Mouse (Mus musculus): ENCODE measurements around the gene Snai1.

The Snai1 gene

DNA sequence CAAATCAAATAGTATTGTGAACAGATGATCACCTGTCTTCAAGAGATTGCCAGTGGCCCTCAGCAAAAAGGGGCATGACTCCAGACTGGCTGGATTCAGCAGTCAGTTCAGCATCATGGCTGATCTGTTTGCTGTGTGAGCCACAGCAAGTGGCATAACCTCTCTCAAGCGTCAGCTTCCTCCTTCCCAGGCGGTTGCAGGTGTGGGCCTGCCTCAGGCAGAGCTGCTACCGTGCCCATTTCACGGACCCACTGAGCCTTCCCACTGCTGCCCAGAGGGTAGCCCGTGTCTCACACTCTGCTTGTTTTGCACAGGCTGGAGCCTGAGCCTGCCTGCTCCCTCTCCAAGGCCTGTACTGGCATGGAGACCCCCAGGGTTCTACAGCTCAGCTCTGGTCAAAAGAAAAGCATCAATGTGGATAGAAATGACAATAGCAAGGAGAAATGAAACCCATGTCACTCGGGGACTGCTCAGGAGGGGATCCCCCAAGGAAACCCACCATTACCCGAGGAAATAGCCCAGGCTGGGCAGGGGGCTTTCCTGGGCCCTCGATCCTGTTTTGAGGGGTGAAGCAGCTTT, 13.4 kb downstream of the Snai1 start:
- DNase-seq (ENCODE audit: low spot score): no peak

DNA sequence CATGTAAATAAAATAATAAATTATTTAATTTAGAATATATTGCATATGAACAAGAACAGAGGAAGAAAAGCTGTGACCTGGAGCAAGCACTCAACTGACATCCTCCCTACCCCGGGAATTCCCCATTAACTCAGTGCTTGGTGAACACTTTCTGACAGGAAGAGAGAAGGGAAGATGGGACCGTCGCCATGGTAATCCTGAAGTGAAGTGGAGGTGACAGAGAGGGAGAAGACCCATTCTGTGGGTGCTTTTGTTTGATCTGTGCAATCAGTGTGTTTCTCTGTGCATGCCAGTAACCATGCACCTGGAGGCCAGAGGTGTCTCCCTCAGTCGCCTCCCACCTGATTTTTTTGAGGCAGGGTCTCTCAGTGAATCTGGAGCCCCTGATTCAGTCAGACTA, 14.3 kb downstream of the Snai1 start:
- no peak for DNase-seq (ENCODE audit: low spot score)

DNA sequence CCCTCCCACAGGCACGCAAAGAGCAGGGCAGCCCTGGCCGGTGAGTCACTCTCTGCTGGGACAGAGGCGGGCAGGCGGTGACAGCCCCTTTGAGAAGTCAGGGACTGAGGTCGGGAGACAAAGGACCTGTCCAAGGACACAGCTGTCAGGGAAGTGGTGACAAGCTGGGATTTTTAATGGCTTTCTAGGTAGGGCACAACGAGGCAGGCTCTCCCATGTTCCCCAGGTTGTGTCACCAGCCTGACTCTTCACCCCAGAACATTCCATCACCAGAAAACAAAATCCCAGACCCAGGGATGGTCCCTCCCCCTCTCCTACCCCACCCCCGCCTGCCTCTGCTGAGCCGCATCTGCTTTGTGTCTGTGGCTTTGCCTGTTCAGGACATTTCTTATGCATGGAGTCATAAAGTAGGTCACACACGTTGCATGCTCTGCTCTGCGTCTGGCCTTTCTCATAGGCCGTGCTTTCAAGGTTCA, 15.0 kb downstream of the Snai1 start:
- DNase-seq (ENCODE audit: low spot score): no peak

DNA sequence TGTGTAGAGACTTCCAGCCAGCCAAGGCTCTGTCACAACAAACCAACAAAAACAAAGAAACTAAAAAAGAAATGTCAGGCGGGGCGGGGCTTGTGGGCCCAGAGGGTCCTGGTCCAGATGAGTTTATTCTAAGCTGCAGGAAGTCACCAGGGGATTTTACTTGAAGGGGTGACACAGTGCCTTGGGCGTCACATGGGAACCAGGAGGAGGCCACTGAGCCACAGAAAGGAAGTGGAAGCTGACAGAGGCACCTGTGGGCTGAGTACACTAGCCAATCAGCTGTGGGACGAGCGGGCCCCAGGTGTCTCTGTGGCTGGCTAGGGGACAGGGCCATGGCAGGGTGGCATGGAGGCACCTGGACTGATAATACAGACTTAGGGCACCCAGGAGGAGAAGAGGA, 17.8 kb downstream of the Snai1 start:
- no peak for DNase-seq (ENCODE audit: low spot score)

DNA sequence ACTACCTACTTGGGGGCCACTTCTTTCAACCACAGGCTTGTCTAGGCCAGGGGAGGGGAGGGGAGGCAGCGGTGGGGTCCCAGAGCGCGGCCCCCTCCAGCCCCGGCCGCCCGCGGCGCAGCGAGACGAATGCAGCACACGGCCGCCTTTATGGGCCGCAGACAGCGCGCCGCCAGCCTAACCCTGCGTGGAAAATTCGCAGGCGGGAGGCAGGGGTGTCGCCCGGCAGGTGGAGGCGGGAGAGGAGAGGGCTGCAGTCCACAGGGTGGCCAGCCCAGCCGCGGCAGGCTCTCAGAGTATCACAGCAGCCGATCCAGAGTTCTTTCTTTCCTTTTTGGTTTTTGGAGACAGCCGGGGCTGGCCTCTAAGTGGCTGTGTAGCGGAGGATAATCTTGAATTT, 21.4 kb downstream of the Snai1 start:
- DNase-seq (ENCODE audit: low spot score): no peak

DNA sequence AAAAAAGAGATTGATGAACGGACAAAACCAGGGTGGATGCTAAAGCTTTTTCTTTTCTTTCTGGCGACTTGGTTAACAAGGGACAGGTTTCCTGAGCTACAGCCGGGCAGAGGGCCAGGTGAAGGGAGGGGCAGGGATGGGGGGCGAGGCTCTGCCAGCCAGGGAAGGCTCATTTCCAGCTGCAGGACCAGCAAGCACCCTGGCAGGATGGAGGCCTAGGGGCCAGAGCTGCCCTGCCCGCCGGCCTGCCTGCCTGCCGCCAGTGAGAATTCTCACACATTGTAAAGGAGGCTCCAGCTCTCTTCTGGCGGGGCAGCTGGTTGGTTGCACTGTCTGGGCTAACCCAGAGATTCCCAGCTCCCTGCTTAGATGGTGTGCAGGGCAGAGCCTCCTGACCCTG, 24.1 kb downstream of the Snai1 start:
- no peak for DNase-seq (ENCODE audit: low spot score)

DNA sequence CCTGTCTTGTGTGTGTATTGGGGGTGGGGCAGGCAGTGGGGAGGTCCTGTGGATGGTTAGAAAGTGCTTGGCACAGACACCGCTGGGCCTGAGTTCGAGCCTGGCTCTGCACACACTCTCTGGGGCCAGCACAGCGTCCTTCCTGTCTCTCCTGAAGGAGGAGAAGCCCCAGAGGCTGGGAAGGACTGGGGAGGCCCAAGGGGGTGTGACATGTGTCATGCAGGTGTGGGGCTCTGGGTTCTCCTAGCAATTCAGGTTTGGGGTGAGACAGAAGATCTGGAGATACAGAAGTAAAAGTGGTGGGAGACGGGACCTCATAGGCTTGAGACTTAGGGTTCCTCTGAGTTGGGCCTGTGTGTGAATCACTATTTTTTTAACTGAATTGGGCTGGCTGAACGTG, 25.0 kb downstream of the Snai1 start:
- DNase-seq (ENCODE audit: low spot score): no peak

DNA sequence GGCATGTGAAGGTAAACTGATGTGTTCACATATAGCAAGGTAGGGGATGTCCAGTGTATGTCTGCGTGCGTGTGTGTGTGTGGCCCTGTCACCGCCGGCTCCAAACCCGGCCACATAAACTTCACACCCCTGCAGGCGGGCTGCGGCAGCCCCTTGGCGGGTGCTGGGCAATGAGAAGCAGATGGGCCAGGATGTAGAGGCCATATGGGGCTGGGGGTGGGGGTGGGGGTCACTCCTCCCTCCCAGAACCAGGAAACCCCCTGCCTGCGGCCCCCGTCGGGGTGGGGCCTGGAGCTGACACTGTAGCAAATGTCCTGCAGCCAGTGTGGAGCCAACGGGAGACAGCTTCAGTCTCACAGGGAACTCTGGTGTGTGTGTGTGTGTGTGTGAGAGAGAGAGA, 25.7 kb downstream of the Snai1 start:
- DNase-seq (ENCODE audit: low spot score): no peak

DNA sequence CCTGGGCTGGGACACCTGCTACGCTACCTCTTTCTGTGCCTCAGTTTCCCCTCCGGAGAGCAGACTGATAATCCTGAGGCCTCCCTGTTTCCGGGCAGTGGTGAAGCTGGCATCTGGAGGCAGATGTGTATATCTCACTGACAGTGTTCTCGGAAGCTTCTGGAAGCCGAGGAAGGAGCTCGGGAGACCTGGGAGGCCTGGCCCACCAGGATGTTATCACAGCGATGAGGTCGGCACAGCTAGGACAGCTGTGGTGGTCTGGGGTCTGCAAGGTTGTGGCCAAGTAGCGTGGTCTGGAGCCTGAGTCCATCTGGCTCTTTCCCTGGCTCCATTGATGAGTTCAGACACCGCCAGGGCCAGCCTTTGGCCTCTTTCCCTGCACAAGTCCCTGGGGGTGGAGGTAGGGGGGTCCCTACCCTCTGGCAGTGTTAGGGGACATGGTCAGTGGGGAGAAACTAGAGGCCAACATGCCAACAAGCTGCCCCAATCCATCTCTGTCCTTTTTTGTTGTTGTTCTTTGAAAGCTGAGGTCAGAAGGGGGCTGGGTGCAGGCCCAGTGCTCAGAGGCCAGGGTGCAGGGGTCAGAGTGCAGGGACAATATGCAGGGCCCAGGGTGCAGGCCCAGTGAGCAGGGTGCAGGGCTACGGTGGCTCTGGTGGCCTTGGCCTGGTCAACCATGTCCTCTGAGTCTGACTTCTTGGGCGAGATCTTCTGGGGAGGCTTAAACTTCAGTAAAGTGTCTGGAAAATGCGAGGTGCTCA, 26.7 kb downstream of the Snai1 start:
- DNase-seq (ENCODE audit: low spot score): no peak

DNA sequence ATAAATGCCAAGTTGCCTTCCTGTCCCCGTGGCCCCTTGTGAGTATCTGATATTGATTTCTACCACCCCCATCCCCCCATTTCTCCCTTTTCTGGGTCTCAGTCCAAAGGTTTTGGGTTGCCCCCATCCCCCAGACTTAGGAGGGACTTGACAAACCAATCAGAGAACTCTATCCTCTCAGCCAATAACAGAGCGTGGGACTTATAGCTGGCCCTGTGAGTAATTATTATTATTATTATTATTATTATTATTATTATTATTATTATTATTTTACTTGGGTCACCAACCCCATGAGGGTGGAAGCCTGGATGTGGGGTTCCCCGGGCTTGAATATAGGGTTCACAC, 27.3 kb downstream of the Snai1 start:
- no peak for DNase-seq (ENCODE audit: low spot score)

DNA sequence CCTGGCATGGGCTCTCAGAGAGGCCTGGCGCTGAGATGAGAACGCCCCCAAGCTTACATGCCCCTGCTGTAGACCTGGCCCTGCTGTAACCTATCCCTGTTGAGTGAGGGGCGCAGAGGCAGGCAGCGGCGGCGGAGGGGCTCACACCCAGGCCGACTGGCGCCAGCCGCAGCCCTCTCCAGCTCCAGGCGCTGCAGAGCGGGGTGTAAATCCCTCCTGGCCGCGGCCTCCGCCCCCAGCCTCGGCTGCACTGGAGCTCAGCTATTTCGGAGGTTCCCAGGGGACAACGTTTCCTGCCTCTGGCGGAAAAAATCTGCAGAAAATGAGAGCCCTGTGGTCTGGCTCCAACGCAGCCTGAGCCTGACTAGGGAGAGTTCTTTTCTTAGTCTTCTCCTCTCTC, 27.7 kb downstream of the Snai1 start:
- DNase-seq (ENCODE audit: low spot score): no peak

DNA sequence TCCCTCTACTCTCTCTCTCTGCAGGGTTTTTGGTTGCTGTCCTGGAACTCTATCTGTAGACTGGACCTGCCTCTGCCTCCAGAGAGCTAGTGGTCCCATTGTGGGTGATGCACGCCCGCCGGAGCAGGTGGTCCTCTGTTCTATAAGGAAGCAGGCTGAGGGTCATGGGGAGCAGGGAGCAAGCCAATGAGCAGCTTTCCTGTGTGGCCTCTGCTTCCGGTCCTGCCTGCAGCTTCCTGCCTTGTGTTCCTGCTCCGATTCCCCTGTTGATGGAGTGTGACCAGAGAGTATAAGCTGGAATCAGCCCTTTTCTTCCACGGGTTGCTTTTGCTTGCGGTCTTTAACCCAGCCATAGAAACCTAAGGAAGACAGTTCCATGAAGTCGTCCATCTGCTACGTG, 30.1 kb downstream of the Snai1 start:
- no peak for DNase-seq (ENCODE audit: low spot score)

DNA sequence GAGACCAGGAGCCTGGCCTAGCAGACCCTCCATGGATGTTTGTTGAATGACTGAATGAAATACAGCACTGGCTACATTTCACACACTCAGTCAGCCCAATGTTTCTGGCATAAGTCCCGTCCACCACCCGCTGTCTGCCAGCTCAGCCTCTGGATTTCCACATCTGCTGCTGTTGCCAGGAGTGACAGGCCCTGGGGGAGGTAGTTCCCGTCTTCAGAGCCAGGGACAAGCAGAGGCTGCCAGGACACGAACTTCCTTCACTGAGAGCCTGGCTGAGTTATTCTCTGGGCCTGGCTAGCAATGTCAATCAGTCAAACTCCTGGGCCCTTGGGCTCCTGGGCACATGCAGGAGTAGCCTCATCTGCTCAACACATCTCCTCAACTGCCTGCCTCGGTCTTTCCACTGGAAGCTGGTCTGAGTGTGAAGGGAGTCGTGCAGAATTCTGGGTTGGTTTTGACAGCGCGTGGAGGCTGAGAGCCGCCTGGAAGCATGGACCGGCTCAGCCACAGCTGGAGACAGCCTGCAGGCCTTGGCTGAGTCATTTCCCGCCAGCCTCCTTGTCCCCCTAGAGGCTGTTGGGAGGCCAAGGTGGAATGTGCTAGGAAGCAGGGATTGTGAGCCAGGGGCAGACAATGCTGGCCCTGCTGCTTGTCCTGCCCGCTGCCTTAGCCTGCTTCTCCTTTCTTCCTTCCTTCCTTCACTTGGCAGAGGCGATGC, 32.1 kb downstream of the Snai1 start:
- DNase-seq (ENCODE audit: low spot score): no peak

DNA sequence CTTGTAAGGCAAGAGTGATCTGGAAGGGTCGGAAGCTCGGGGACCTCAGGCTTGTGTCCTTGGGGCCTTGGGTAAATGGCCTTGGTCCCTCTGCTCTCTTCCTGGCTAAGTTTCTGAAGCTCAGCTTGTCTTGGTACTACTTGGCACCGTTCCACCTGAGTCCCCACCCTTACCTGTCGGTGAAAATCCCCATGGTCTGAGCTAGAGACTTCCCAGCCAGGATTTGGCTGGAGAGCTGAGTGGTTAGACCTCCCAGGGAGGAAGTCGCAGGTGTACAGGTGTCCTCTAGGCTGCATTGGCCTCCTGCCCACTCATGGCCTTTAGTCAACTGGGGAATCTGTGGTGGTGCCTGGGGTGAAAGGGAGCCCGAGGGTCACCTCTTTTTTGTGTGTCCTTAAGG, 32.8 kb downstream of the Snai1 start:
- no peak for DNase-seq (ENCODE audit: low spot score)

DNA sequence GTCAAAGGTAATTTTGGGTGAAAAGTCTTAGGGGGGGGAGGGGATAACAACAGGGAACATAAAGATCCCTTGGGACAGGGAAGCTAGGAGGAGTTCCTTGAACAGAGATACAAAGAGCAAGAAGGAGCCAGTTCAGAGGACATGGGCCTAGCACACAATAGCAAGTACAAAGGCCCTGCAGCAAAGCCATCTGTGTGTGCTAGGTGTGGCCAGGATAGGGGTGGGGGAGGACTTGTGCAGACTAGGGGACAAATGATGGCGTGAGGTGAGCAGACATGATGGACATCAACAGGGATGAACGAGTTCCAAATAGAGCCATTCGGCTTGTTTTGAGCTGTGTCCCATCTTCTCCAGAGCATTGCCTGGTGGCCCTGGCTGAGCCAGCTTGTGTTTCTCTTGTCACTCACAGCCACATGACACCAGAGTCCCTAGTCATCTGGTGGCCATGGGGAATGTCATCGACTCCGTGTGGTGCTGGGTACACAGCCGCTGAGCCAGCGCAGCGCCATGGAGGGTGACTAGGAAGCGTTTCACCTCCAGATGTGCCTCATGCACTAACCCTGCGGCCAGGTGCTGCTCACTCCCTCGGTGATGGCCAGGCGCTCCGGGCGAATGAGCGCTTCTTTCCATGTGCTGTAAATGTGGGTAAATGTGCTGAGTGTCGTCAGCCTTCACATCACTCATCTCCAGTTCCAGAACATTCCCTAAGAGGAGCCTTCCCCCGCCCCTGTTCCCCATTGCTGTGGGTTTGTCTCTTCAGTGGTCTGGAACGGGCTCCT, 33.6 kb downstream of the Snai1 start:
- DNase-seq (ENCODE audit: low spot score): no peak

DNA sequence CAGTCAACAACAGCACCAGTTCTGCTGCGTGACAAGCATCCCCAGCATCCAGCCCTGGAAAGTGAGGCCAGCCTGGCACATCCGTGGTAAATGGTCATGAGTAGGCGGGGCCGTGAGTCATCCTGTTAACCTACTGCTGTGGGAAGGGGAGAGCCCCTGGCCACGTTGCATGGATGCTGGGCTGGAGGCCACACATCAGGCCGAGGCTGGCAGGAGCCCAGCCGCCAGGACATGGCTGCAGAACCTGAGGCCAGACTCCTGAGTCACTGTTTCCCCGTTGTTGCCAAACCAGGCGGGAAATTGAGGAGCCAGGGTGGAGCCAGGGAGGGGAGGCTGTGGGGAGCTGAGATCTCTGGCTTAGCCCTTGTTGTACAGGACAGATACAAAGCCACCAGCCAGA, 36.8 kb downstream of the Snai1 start:
- no peak for DNase-seq (ENCODE audit: low spot score)

DNA sequence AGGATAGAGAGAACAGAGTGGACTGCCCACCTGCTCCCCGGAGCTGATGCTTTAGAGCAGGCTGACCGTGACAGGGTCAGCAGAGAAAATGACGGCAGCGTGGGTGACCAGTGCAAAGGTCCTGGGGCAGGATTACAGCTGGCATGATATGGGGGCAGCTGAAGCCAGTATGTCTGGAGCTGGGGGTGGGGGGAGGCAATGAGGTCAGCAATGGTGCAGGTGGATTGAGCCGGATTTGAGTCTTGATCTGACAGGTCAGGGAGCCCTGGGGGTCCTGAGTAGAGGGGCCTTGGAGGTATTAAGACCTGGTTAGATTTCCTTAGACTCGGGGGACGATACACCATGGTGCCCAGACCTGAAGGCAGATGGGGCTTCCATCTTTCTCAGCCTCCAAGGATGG, 37.6 kb downstream of the Snai1 start:
- DNase-seq (ENCODE audit: low spot score): no peak

DNA sequence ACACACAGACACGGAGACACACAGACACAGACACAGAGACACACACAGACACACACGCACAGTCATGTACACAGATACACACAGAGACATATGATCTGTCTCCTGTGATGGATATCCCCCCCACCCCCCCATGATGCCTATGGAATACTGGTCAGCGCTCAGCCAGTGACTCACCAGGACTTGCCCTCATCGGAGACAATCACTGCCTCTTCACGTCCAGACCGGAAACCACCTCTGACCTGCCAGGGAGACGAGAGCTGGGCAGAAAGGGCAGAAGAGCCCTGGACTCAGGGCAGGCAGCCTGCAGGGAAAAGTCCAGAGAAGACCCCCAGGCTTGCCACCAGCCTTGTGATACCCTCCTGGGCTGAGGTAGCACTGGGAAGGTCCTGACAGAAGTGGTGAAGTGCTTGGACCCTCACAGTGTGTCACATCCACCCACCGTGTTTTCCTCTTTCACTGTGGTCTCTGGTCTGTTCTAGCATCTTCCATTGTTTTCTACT, 38.2 kb downstream of the Snai1 start:
- DNase-seq (ENCODE audit: low spot score): no peak

DNA sequence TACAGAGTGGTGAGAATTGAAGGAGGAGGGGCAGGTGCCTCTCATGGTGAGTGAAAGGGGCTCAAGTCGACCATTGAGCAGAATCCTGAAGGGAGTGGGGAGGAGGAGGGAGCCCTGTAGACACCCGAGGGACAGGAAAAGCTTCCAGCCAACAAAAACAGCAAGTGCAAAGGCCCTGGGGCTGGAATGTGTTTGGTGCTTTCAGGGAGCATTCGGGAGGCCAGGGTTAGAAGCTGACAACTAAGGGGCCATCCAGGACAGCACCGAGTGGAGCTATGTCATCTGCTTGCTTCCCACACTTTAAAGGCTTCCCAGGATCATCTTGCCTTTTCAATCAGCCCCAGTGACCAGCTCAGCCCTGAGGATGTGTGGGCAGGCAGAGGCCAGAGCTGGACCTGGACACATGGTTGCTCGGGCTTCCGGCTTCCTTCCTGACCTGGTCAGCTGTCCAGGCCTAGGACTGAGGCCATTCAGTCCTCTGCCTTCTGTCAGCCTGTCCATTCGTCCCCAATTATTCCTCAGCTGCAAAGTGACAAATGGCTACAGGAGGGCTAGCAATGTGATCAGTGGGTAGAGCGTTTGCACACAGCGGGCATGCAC, 39.3 kb downstream of the Snai1 start:
- no peak for DNase-seq (ENCODE audit: low spot score)

DNA sequence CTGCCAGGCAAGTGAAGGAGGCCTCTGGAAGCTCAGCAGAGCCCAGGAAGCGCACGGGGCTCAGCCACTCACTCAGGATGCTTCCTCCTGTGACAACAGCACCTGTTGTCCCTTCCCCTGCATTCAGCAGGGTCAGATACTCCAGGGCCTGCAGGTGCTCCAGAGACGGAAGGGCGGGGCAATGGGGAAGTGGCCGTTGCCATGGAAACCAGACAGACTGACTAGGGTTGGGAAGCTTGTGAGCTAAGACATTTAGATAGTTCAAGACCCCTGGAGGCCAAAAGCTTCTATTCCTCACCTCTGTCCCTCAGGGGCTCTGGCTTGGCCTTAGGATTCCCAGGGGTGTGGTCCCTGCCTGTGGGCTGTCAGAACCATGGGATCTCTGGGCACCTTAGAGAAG, 40.5 kb downstream of the Snai1 start:
- no peak for DNase-seq (ENCODE audit: low spot score)

DNA sequence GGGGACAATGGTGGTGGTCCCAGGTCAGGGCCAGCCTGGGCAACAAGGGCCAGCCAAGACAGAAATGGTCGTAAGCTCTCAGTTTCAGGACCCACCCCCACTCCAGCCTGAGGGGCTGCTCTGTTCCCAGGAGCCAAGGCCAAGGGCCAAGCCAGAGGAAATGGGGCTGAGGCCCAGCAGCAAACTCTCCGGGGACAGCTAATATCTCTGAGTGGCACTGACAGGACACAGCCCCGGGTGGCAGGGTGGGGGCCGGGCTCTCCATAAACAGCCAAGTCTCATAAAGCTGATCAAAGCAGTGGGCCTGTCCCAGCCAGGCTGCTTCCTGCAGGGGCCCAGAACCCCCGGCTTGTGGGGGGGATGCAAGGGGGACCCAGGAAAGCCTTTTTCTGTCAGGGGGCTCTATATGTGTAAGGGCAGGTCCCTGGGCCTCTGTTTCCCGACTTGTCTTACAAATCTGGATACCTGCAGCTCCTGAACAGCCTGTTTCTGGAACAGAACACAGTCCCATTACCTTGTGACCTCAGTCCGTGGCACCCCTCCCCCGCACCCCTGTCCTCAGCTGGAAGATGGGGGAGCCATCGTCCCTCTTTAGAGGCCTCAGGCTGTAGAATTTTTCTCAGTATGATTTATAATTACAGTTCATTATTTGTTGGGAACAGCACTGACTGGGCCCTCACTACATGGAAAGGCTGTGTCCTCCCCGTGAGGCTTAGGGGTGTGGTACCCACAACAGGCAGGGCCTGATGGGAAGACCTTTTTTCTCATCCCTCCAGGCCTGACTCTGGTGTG, 45.4 kb downstream of the Snai1 start:
- no peak for DNase-seq (ENCODE audit: low spot score)

Measured in testis, postnatal 10 days (tissue).